Mouse (Mus musculus): ENCODE results near the gene Atic.

DNA sequence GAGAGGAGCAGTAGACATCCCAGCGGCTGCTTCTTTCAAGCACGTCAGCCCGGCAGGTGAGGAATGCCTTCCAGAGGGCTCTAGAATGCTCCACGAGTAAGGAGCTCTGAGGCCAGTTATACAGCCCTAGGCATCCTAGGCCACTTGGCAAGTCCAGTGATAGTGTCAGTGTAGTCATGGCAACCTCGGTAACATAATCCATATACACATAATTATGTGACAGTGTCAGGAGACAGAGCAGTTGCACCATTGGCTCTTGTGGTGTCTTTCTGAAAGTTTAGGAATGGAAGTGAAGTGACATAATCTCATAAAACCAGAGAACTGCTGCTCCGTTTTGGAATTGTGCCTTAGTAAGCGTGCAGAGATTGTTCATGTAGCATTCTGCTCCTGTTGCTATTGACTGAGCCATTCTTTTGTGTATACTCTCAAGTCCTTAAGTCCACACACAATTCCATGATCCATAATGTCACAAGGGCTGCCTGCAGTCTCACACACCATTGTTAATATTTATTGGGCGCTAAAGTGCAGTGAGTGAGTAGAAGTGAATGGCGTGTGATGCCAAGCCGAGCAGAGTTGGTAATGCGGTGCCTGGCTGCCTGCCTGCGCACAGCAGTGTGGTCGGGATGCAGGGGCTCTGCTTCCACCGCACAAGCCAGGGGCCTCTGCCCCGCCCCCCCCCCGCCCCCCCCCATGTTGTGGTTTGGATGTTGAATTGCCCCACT, 11.1 kb downstream of the Atic start:
- TF ChIP-seq CTCF (conservative IDR thresholded peaks at IDR 0.05; ENCODE audit: insufficient read depth, insufficient read length, low read depth, low read length), result no peak
- TF ChIP-seq POLR2A (IDR thresholded peaks at IDR 0.05; ENCODE audit: low read depth, low read length), result no peak
